Mouse (Mus musculus) liver, postnatal 0 days (tissue): ENCODE results near the gene Fam89b. TPM values are rescaled to one million over a fixed set of nuclear protein-coding genes. Genes with fewer than 3 reads are reported as not detected.

ENCODE experiments used
- ATAC-seq: fragments of 200-750 bp; cut with Nextera tagmentation; 2 replicates; pipeline ENCODE4 v1.8.0; 2017; ENCODE audit warnings: mild to moderate bottlenecking, moderate library complexity
- DNase-seq: peaks from one replicate; pipeline ENCODE4 v3.0.0-alpha.2; 2016
- H3K27ac ChIP-seq: fragments of 300-500 bp; sonication (generic); 2 replicates; pipeline ENCODE4 v1.5.1; 2014; ENCODE audit warnings: antibody characterized with exemption, moderate library complexity, mild to moderate bottlenecking, low read depth
- H3K27me3 ChIP-seq: fragments of 300-500 bp; sonication (generic); 2 replicates; pipeline ENCODE4 v1.6.1; 2014; ENCODE audit warnings: low read length, control low read depth, mixed read lengths; ENCODE audit not compliant: insufficient read depth
- H3K36me3 ChIP-seq: fragments of 300-500 bp; sonication (generic); replicated peaks from 2 replicates; pipeline ENCODE4 v1.6.1; 2014; ENCODE audit warnings: mild to moderate bottlenecking, control low read depth, low read length, moderate library complexity, mixed read lengths; ENCODE audit not compliant: insufficient read depth
- H3K4me1 ChIP-seq: fragments of 300-500 bp; sonication (generic); 2 replicates; pipeline ENCODE4 v1.6.1; 2014; ENCODE audit warnings: antibody characterized with exemption, mild to moderate bottlenecking, control low read depth; ENCODE audit not compliant: insufficient read depth
- H3K4me2 ChIP-seq: fragments of 300-500 bp; sonication (generic); 2 replicates; pipeline ENCODE4 v1.6.1; 2014; ENCODE audit warnings: low read depth, mild to moderate bottlenecking, low read length, moderate library complexity, mixed read lengths
- H3K4me3 ChIP-seq: fragments of 300-500 bp; sonication (generic); 2 replicates; pipeline ENCODE4 v1.5.1; 2014; ENCODE audit warnings: low read depth, low read length
- H3K9ac ChIP-seq: fragments of 300-500 bp; sonication (generic); replicated peaks from 2 replicates; pipeline ENCODE4 v1.6.1; 2014; ENCODE audit warnings: mild to moderate bottlenecking, moderate library complexity
- H3K9me3 ChIP-seq: fragments of 300-500 bp; sonication (generic); 2 replicates; pipeline ENCODE4 v1.6.1; 2016; ENCODE audit warnings: mild to moderate bottlenecking, control low read depth, low read length, mixed read lengths
- CTCF ChIP-seq: sonication (generic); IDR thresholded peaks from 2 replicates; pipeline ENCODE4 v1.5.1; 2016; ENCODE audit warnings: antibody characterized with exemption, low read depth
- EP300 ChIP-seq: IDR thresholded peaks from 2 replicates; pipeline ENCODE4 v1.6.1; 2016; ENCODE audit warnings: antibody characterized with exemption, low read depth, mild to moderate bottlenecking
- WGBS: fragments of 180-500 bp; shearing (Covaris S2); extraction: QIAGEN DNeasy Blood & Tissue Kit; methylation state at CpG from one replicate; pipeline ENCODE4 v1.1.7; 2014; ENCODE audit not compliant: insufficient replicate concordance; 5-methylcytosine and 5-hydroxymethylcytosine counted together
- polyA plus RNA-seq: library from polyadenylated mRNA; unstranded; fragments of >200 nt; fragmentation: Nextera tagmentation; extraction: Ambion mirVana; gene quantifications from 2 replicates; pipeline ENCODE4 v1.2.1, GENCODE M21; 2015

The Fam89b gene
- polyA plus RNA-seq, result 28.9 and 31.0 TPM in 2 replicates

GRCm38 (mm10) chr19:5729444-5729815, at the start of gene Fam89b:
TSS of gene Fam89b (minus strand) at chr19:5729653.
- Histone ChIP-seq H3K4me1 (peaks cover 40% of the 10 kb centered on the region), H3K27ac (peak within 1 kb of the TSS; percentile 92), H3K27me3 (no peaks in the 10 kb centered on the region), H3K9ac (peak within 1 kb of the TSS; percentile 88), H3K36me3 (no peaks in the 10 kb centered on the region; the same call in none of the 2 replicates), H3K9me3 (no peaks in the 10 kb centered on the region), H3K4me2 (peak within 1 kb of the TSS; percentile 91), H3K4me3 (peak within 1 kb of the TSS; percentile 84)
- whole genome bisulfite sequencing, result 1% methylated on average over 34 of the region's 37 CpGs
- peak; percentile 40 for ATAC-seq
- DNase-seq, result peak; percentile 93
- TF ChIP-seq CTCF (no peak), EP300 (no peak)

DNA sequence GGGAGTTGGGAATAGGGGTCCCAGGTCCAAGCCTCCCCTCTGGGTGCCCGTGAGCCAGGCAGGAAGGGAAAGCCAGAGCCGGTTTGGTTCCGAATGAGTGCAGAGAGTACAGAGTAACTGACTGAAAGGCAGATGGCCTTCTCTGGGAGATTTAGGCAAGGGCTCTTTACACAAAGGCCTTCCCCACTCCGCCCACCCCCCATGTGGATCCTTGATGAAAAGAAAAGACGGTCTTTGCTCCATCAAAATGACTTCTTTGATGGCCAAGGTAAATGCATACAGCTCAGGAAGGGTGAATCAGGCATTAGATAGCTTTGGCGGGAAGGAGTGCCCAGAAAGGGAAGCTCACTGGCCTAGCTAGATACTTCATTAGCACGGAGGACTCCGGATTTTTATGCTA, 48.9 kb upstream of the Fam89b start:
- Histone ChIP-seq H3K9ac (no peak overlapping the region), H3K9me3 (no peaks in the 10 kb centered on the region), H3K36me3 (no peaks in the 10 kb centered on the region), H3K4me3 (no peak overlapping the region), H3K27me3 (no peaks in the 10 kb centered on the region), H3K27ac (no peak overlapping the region), H3K4me2 (no peak overlapping the region), H3K4me1 (no peaks in the 10 kb centered on the region)
- DNase-seq (no peak), ATAC-seq (no peak)
- 76% methylated on average over 8 of the region's 8 CpGs for WGBS
- TF ChIP-seq EP300 (no peak), CTCF (no peak)

DNA sequence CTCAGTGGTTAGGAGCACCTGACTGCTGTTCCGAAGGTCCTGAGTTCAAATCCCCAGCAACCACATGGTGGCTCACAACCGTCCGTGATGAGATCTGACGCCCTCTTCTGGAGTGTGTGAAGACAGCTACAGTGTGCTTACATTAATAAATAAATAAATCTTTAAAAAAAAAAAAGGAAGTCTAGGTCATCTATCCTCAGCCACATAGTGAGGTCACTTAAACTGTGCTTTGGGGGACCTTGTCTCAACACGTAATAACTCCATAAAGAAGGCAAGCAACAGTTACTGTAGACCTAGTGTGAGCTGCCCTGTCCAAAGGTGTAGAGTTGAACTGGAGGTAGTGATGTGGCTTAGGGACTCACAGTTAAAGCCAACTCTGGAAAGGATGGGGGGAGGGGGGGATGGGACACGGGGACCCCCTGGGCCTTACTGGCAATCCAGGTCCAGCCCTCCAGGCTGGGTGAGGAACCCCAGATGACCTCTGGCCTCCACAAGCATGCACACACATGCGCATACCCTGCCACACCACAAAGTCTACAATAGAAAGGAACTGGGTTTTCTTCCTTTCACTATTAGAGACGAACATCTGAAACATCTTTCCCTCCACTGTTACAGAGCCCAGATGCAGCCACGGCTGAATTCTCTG, 48.1 kb upstream of the Fam89b start:
- Histone ChIP-seq H3K4me1 (no peaks in the 10 kb centered on the region), H3K27ac (no peak overlapping the region), H3K9ac (no peak overlapping the region), H3K9me3 (no peaks in the 10 kb centered on the region), H3K4me2 (no peak overlapping the region), H3K27me3 (no peaks in the 10 kb centered on the region), H3K36me3 (no peaks in the 10 kb centered on the region), H3K4me3 (no peak overlapping the region)
- no peak for ATAC-seq
- no peak for DNase-seq
- WGBS, result 61% methylated on average over 9 of the region's 9 CpGs
- TF ChIP-seq EP300 (no peak), CTCF (no peak)

DNA sequence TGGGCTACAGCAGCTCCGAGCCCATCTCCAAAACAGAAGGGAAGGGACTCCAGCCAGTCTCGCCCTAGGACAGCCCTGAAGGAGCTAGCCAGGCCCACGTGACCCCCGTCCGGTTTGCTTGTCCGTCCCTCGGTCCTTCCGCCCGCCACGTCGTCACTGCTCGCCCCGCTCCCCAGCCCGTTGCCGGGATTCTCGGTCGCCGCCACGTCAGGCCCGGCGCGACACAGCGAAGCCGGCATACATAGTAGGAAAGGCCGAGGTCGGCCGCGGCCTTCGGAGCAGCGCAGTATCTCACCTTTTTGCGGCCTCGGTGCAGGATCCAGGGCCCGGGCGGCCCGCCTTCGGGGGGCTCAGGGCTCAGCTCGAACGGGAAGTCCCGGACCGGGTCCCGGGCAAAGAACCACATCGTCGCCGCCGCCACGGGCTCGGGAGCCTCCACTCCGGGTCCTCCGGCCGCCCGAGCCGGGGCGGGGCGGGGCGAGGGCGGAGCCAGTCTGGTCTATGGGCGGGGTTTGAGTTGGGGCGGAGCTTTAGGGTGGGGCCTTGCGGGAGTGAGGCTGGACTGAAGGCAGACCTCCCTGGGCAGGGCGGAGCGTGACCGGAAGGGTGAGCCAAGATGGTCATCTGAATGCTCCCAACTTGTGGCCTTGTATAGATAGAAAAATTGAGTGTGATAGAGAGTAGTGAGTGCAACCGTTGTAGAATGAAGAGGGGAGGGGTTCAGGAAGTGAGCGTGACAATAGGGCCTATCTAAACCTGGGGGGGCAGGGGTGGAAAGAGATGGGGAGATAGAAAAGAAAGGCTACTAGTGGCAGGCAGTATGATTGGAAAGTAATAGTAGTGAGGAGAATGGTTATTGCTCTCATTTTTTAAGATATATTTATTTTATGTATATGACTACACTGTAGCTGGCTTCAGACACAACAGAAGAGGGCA, 41.7 kb upstream of the Fam89b start, which contains the start of gene Scyl1:
TSS of gene Scyl1 (minus strand) at position 495 of the 936 bp plus-strand sequence.
- DNase-seq (peak; percentile 98), ATAC-seq (peak; percentile 98)
- Histone ChIP-seq H3K36me3 (peaks cover 16% of the 10 kb centered on the region), H3K9me3 (no peaks in the 10 kb centered on the region), H3K4me3 (peak within 1 kb of the TSS; percentile 76), H3K9ac (peak within 1 kb of the TSS; percentile 84), H3K27ac (peak within 1 kb of the TSS; percentile 83), H3K4me1 (peaks cover 8% of the 10 kb centered on the region), H3K4me2 (peak within 1 kb of the TSS; percentile 92), H3K27me3 (no peaks in the 10 kb centered on the region)
- TF ChIP-seq CTCF (no peak), EP300 (no peak)
- under 1% methylated on average over 60 of the region's 64 CpGs for WGBS

DNA sequence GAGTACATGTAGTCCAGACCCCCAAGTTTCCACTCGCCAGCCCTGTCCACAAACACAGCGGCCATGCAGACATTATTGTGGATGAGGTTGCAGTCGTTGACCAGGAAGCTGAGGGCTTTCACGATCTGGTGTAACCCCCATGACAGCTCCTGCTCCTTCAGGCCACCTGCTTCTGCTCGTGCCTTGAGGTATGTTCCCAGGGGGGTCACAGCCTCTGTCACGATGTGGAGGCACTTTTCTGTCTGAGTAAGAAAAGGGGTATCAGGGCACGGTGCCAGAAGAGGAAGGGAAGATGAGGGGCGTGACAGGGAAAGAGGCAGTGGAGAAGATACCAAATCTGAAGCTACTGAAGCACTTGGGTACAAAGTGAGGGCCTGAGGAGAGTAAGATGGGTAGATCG, 40.9 kb upstream of the Fam89b start:
- Histone ChIP-seq H3K27me3 (no peaks in the 10 kb centered on the region), H3K9ac (peak overlapping the region; percentile 84), H3K27ac (peak overlapping the region; percentile 83), H3K4me3 (peak overlapping the region; percentile 76), H3K36me3 (peaks cover 24% of the 10 kb centered on the region), H3K4me2 (peak overlapping the region; percentile 92), H3K9me3 (no peaks in the 10 kb centered on the region), H3K4me1 (peaks cover 8% of the 10 kb centered on the region)
- 41% methylated on average over 9 of the region's 9 CpGs for WGBS
- no peak for DNase-seq
- no peak for ATAC-seq
- TF ChIP-seq EP300 (no peak), CTCF (no peak)

DNA sequence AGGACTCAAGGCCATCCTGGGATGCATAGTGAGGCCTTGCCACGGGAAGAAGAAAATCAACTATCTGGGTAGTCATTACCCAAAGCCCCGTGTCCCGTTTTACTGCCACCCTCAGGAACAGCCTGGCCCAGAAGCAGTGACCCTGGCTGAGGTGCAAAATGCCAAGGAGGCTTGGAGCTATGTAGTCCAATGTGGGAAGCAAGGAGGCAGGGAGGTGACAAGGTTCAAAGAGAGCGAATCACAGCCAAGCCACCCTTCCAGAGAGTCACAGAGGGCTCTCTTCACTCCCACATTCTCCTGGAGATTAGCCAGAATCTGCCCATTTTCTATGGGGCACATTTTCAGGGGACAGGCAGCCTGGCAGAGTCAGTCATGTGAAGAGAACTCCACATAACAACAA, 37.8 kb upstream of the Fam89b start:
- no peak overlapping the region for H3K9ac ChIP-seq
- no peak for ATAC-seq
- no peak overlapping the region for H3K27ac ChIP-seq
- H3K36me3 ChIP-seq, result peaks cover 47% of the 10 kb centered on the region
- H3K27me3 ChIP-seq, result no peaks in the 10 kb centered on the region
- TF ChIP-seq CTCF (no peak), EP300 (no peak)
- H3K4me2 ChIP-seq, result no peak overlapping the region
- 87% methylated on average over 4 of the region's 4 CpGs for WGBS
- H3K4me1 ChIP-seq, result peaks cover 8% of the 10 kb centered on the region
- H3K9me3 ChIP-seq, result no peaks in the 10 kb centered on the region
- no peak overlapping the region for H3K4me3 ChIP-seq
- DNase-seq, result no peak
